Mouse (Mus musculus) limb, embryonic 11.5 days (tissue): ENCODE results near the gene Il11ra1. TPM values are rescaled to one million over a fixed set of nuclear protein-coding genes. Genes with fewer than 3 reads are reported as not detected.
A peak's percentile ranks its signal among the peaks of the same experiment; 100 is the strongest.
"Not testable (repeated sequence)": the region's sequence is repeated elsewhere in the genome, so short reads cannot be mapped to it uniquely, and the experiment has no call there.

Source experiments
- ATAC-seq: fragments of 200-750 bp; cut with Nextera tagmentation; 2 replicates; pipeline ENCODE4 v1.8.0; 2017; ENCODE audit warnings: low read depth; ENCODE audit not compliant: insufficient number of reproducible peaks, low FRiP score, low TSS enrichment
- DNase-seq: peaks from one replicate; pipeline ENCODE4 v3.0.0-alpha.2; 2015; ENCODE audit warnings: low spot score
- H3K27ac ChIP-seq: fragments of 300-500 bp; sonication (generic); replicated peaks from 2 replicates; pipeline ENCODE4 v1.5.1; 2014; ENCODE audit warnings: low read depth, mild to moderate bottlenecking, low read length
- H3K27me3 ChIP-seq: fragments of 300-500 bp; sonication (generic); 2 replicates; pipeline ENCODE4 v1.6.1; 2014; ENCODE audit warnings: mild to moderate bottlenecking, low read length, mixed read lengths; ENCODE audit not compliant: control insufficient read depth, insufficient read depth
- H3K36me3 ChIP-seq: fragments of 300-500 bp; sonication (generic); 2 replicates; pipeline ENCODE4 v1.6.1; 2014; ENCODE audit warnings: mild to moderate bottlenecking, low read length, moderate library complexity, mixed read lengths; ENCODE audit not compliant: control insufficient read depth, insufficient read depth
- H3K4me1 ChIP-seq: fragments of 300-500 bp; sonication (generic); 2 replicates; pipeline ENCODE4 v1.6.1; 2014; ENCODE audit warnings: low read length, mixed read lengths; ENCODE audit not compliant: control insufficient read depth, insufficient read depth
- H3K4me2 ChIP-seq: fragments of 300-500 bp; sonication (generic); 2 replicates; pipeline ENCODE4 v1.6.1; 2014; ENCODE audit warnings: low read depth, mild to moderate bottlenecking, moderate library complexity; ENCODE audit not compliant: severe bottlenecking
- H3K4me3 ChIP-seq: fragments of 300-500 bp; sonication (generic); 2 replicates; pipeline ENCODE4 v1.5.1; 2014; ENCODE audit warnings: low read depth, low read length
- H3K9ac ChIP-seq: fragments of 300-500 bp; sonication (generic); 2 replicates; pipeline ENCODE4 v1.6.1; 2014; ENCODE audit warnings: mild to moderate bottlenecking, low read length
- H3K9me3 ChIP-seq: fragments of 300-500 bp; sonication (generic); 2 replicates; pipeline ENCODE4 v1.6.1; 2016; ENCODE audit warnings: low read length; ENCODE audit not compliant: control insufficient read depth
- WGBS: fragments of 180-500 bp; shearing (Covaris S2); extraction: QIAGEN DNeasy Blood & Tissue Kit; methylation state at CpG from one replicate; pipeline ENCODE4 v1.1.7; 2014; 5-methylcytosine and 5-hydroxymethylcytosine counted together
- polyA plus RNA-seq: library from polyadenylated mRNA; unstranded; fragments of >200 nt; fragmentation: Nextera tagmentation; extraction: Ambion mirVana; gene quantifications from 2 replicates; pipeline ENCODE4 v1.2.1, GENCODE M21; 2014

Il11ra1 gene
- polyA plus RNA-seq, 1 experiment from 2014 or later = 214 TPM

DNA sequence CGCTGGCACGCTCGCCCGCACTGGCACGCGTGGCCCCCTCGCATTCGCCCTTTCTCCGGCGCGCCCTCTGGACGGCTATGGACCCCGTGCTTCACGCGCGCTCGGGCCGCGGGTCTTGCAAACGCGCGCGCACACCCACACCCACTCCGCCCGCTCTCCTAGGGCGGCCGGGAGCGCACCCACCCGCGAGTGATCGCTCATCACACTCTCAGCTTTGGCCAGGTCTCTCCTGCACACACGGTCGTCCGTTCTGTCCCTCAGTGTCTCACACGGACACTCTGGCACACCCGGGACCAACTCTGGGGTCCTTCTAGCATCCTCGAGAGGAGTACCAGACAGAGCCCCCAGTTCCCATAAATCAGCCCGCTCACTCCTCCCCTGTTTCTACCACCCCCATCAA is 4.0 kb upstream of the Il11ra1 start:
- not testable (repeated sequence) for H3K4me1 ChIP-seq, H3K9me3 ChIP-seq, H3K27ac ChIP-seq, H3K36me3 ChIP-seq, DNase-seq, H3K4me3 ChIP-seq, H3K9ac ChIP-seq, H3K27me3 ChIP-seq, ATAC-seq
- H3K4me2 ChIP-seq = peak overlapping the region; percentile 20; the same call in 1 of the 2 replicates
- 4% methylated on average over 14 of the region's 38 CpGs for WGBS

DNA sequence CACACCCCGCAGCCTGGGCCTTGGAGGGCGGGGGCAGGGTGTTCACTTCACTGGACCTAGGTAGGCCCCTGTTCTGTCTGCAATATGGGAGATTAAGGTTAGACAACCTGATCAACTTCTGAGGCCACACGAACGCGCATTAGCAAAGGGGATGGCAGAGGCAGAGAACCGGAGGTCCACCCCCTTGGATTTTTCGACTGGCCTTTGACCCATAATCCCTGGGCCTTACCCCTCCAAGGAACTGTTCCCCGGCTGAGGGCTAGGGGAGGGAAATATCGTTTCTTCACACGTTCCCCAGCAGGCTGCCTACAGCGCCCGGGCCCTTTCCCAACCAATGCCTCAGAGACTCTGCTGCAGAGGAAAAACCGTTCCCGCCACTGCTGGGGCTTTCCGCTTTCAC is 3.3 kb upstream of the Il11ra1 start:
- WGBS = 6% methylated on average over 13 of the region's 15 CpGs
- not testable (repeated sequence) for H3K4me3 ChIP-seq, H3K36me3 ChIP-seq, H3K4me1 ChIP-seq, H3K9me3 ChIP-seq, H3K27ac ChIP-seq, H3K9ac ChIP-seq, H3K4me2 ChIP-seq, H3K27me3 ChIP-seq, ATAC-seq, DNase-seq

DNA sequence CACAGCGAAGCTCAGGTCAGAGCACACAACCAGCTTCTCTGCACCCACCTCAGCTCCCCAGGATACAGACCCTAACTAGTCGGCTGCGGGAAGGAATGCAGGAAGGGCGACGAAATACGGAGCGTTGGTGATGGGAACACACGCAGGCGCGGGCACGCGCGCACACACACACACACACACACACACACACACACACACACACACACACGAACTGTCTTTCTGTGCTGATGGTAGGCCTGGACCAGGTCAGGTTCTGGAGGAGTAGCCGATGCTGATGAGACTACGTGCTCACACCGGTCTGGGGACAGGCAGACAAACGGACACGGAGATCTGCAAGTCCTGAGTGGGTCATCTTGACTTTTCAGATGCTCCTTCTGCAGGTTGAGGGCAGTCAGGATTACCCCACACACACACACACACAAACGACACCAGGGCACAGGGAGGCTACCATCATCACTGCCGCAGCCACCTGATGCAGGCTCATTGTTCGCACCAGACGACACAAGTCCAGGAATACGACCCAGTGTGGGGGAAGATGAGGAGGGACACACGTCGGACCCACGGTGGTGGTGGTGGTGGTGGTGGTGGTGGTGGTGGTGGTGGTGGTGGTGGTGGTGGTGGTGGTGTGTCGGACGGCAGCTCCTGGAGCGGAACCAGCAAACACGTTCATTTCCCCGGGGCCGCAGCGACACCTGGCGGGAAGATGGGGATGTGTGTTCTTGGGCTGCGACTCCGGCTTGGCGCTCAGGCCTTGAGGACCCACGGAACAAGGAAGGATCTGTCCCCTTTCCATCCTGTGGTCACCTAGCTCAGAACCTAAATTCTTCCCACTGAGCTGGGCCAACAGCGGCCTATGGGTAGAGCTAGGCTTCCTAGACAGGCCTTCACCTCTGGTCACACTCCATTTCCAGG is 2.6 kb upstream of the Il11ra1 start, which contains the start of gene Cntfr:
Cntfr (minus strand) TSS at position 160 of the 912 bp plus-strand sequence.
- WGBS = 9% methylated on average over 32 of the region's 40 CpGs
- not testable (repeated sequence) for H3K4me2 ChIP-seq, H3K27me3 ChIP-seq, H3K27ac ChIP-seq, H3K4me3 ChIP-seq, H3K4me1 ChIP-seq, H3K9ac ChIP-seq, H3K9me3 ChIP-seq, H3K36me3 ChIP-seq, ATAC-seq
- peak; percentile 87 for DNase-seq

DNA sequence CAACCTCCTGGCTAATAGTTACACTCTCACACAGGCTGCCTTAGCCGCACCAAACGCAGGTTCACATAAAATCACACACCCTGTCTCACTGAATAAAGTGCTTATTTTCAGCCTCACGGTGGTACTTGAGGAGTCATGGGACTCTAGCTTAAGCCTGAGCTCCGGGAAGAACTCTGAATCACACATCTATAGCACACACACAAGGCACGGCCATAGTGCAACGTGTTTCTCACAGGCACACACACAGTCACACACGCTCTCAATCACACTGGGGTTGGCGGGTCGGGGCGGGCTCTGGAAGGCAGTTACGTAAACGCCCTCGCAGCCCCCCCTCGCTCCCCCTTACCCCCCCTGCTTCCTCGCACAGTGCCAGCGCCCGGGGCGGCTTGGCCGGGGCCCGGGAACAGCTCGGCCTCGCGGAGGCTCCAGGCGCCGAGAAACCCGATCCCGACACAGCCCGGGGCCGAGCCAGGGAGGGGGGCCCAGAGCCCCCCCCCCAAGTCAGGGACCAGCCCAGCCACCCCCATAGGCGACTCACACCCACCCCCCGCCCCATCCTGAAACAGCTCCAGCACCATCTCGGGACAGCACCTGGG is 1.3 kb upstream of the Il11ra1 start:
- 5% methylated on average over 16 of the region's 32 CpGs for WGBS
- not testable (repeated sequence) for ATAC-seq, DNase-seq

DNA sequence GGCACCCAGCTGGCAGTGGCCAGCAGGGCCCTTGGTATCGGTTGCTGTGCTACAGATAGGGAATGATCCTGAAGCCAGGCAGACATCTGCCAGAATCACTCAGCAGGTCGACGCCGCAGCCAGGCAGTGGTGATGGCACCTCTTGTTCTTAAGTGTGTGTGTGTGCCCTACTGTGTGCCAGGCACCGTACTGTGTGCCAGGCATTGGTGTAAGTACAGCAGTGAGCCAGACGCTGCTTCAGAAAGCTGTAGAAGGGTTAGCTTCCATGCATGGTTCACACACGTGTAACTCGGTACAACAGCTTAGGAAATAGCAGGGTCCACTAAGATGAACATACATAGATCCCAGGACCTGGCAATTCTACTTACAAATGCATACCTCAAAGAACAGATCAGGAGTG is 435 bp downstream of the Il11ra1 start:
- WGBS = 86% methylated on average over 1 of the region's 8 CpGs
- not testable (repeated sequence) for DNase-seq, H3K4me2 ChIP-seq, ATAC-seq, H3K9me3 ChIP-seq, H3K4me3 ChIP-seq, H3K27ac ChIP-seq, H3K9ac ChIP-seq, H3K27me3 ChIP-seq, H3K4me1 ChIP-seq, H3K36me3 ChIP-seq

More for the DNA sequence above, 1.3 kb upstream of the Il11ra1 start:
- H3K36me3 ChIP-seq, H3K27me3 ChIP-seq, H3K4me3 ChIP-seq, H3K9ac ChIP-seq, H3K27ac ChIP-seq, H3K9me3 ChIP-seq, H3K4me1 ChIP-seq: not testable (repeated sequence)
- H3K4me2 ChIP-seq = peak overlapping the region; percentile 7; the same call in 1 of the 2 replicates

DNA sequence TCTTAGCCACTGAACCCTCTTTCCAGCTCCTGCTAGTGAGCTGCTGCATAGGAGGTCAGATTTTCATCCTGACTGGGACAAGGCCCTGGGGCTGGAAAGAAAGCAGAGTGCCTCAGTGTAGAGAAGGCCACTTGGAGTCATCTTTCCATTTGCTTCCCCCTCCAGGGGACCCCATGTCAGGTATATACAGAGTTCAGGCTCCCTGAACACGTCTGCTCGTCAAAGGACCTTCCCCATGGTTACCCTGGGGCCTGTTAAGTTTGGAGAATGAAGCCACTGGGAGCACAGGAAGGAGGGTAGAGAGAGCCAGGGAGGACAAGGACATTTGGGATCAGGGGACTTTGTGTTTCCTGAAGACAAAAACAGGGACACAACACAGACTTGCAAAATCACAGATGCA is 2.4 kb downstream of the Il11ra1 start:
- peaks cover 11% of the 10 kb centered on the region for H3K27me3 ChIP-seq
- WGBS = 65% methylated on average over 2 of the region's 2 CpGs
- H3K9ac ChIP-seq, H3K4me3 ChIP-seq, DNase-seq, H3K27ac ChIP-seq, H3K4me2 ChIP-seq, H3K9me3 ChIP-seq, ATAC-seq, H3K4me1 ChIP-seq, H3K36me3 ChIP-seq: not testable (repeated sequence)

DNA sequence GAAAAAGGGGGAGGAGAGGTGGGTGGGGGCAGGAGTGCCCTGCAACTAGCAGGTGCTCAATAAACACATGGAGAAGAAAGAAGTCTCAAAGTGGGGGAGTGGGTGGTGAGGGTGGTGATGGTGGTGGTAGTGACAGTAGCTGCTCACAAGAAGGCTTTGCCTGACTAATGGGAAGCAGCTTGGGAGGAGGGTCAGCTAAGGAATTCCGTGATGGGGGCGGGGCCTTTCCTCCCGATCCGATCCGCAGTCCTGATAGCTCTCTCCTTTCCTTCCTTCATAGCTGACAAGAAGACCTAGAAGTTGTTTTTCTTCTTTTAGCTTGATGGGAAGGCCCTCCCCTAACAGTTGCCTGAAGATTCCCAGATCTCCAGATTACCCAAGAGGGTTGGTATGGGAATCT is 4.9 kb downstream of the Il11ra1 start:
- no peak overlapping the region for H3K27ac ChIP-seq
- ATAC-seq (no peak), DNase-seq (no peak)
- H3K4me3 ChIP-seq = no peak overlapping the region
- 0% methylated on average over 5 of the region's 5 CpGs for WGBS
- H3K27me3 ChIP-seq = peaks cover 11% of the 10 kb centered on the region
- H3K9me3 ChIP-seq = no peaks in the 10 kb centered on the region
- H3K9ac ChIP-seq = no peak overlapping the region
- H3K4me2 ChIP-seq = no peak overlapping the region
- 0 out of 2 replicates have a peak, but pooled peaks cover 2% of the 10 kb centered on the region for H3K4me1 ChIP-seq
- H3K36me3 ChIP-seq = no peaks in the 10 kb centered on the region

DNA sequence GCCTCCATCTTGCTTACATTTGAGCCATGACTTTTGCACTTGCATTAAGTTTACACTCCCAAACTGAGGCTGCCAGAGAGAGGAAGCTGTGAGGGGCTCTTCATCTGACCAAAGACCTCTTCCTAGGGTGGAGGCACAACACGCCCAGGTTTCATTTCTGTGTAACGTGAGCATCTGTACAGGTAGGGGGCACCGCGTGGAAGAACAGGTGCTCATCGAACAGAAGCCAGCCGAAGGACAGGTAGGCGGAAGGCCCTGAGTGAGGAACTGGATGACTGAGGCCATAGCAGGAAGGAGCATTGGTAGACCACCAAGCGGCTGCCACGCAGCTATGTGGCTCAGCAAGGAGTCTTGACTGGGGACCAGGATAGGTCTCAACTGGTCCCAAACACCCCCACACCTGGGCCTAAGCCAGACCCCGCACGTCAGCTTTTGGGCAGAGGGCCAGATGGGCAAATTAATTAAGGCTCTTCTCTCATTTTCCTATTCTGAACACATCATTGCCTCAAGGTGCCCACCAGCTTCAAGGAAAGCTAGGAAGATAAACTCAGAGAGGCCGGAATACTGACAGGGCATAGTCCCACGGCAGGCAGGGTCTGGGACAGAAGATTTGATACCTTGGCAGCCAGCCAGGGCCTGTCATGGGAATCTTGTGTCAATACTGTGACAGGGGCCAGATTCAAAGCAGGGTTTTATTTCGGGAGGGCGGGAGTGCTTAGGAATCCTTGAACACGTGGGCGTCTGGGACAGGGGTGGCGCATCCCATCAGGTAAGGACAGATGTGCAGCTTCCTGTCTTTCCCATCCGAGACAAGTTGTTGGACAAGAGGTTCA is 6.3 kb downstream of the Il11ra1 start:
- Histone ChIP-seq H3K36me3 (no peaks in the 10 kb centered on the region), H3K4me3 (no peak overlapping the region), H3K9me3 (no peaks in the 10 kb centered on the region), H3K27ac (no peak overlapping the region), H3K4me2 (no peak overlapping the region), H3K9ac (no peak overlapping the region), H3K4me1 (0 out of 2 replicates have a peak, but pooled peaks cover 2% of the 10 kb centered on the region), H3K27me3 (peaks cover 11% of the 10 kb centered on the region)
- 77% methylated on average over 19 of the region's 19 CpGs for WGBS
- ATAC-seq (no peak), DNase-seq (no peak)
